Mouse (Mus musculus) lung, postnatal 0 days (tissue): ENCODE measurements around the gene Cdkal1. TPM values are rescaled to one million over a fixed set of nuclear protein-coding genes. Genes with fewer than 3 reads are reported as not detected.

ENCODE experiments used
- ATAC-seq: fragments of 200-750 bp; cut with Nextera tagmentation; 2 replicates; pipeline ENCODE4 v1.8.0; 2017; ENCODE audit warnings: moderate library complexity
- DNase-seq: peaks from one replicate; pipeline ENCODE4 v3.0.0-alpha.2; 2016; ENCODE audit warnings: low spot score
- H3K27ac ChIP-seq: fragments of 300-500 bp; sonication (generic); 2 replicates; pipeline ENCODE4 v1.5.1; 2014; ENCODE audit warnings: antibody characterized with exemption, mild to moderate bottlenecking, low read length, mixed read lengths
- H3K27me3 ChIP-seq: fragments of 300-500 bp; sonication (generic); replicated peaks from 2 replicates; pipeline ENCODE4 v1.6.1; 2014; ENCODE audit warnings: low read length, mixed read lengths; ENCODE audit not compliant: insufficient read depth
- H3K36me3 ChIP-seq: fragments of 300-500 bp; sonication (generic); 2 replicates; pipeline ENCODE4 v1.6.1; 2014; ENCODE audit warnings: low read length, mixed read lengths; ENCODE audit not compliant: insufficient read depth
- H3K4me1 ChIP-seq: fragments of 300-500 bp; sonication (generic); 2 replicates; pipeline ENCODE4 v1.6.1; 2014; ENCODE audit warnings: antibody characterized with exemption, low read depth, low read length, mixed read lengths; ENCODE audit not compliant: insufficient read depth
- H3K4me2 ChIP-seq: fragments of 300-500 bp; sonication (generic); replicated peaks from 2 replicates; pipeline ENCODE4 v1.6.1; 2014; ENCODE audit warnings: low read depth, mild to moderate bottlenecking, low read length, moderate library complexity, mixed read lengths
- H3K4me3 ChIP-seq: fragments of 300-500 bp; sonication (generic); 2 replicates; pipeline ENCODE4 v1.5.1; 2014; ENCODE audit warnings: low read depth, low read length
- H3K9ac ChIP-seq: fragments of 300-500 bp; sonication (generic); replicated peaks from 2 replicates; pipeline ENCODE4 v1.6.1; 2014; ENCODE audit warnings: low read depth, mild to moderate bottlenecking
- H3K9me3 ChIP-seq: fragments of 300-500 bp; sonication (generic); 2 replicates; pipeline ENCODE4 v1.6.1; 2016; ENCODE audit warnings: low read length, mixed read lengths
- CTCF ChIP-seq: IDR thresholded peaks from 2 replicates; pipeline ENCODE4 v1.5.1; 2016; ENCODE audit warnings: antibody characterized with exemption, mild to moderate bottlenecking
- EP300 ChIP-seq: IDR thresholded peaks from 2 replicates; pipeline ENCODE4 v1.6.1; 2016; ENCODE audit warnings: antibody characterized with exemption, mild to moderate bottlenecking, control low read depth
- WGBS: fragments of 180-500 bp; shearing (Covaris S2); extraction: QIAGEN DNeasy Blood & Tissue Kit; methylation state at CpG from one replicate; pipeline ENCODE4 v1.1.7; 2014; 5-methylcytosine and 5-hydroxymethylcytosine counted together
- polyA plus RNA-seq: library from polyadenylated mRNA; unstranded; fragments of >200 nt; fragmentation: Nextera tagmentation; extraction: Ambion mirVana; gene quantifications from 2 replicates; pipeline ENCODE4 v1.2.1, GENCODE M21; 2015

Cdkal1 gene
- polyA plus RNA-seq, 1 experiment from 2014 or later, result 14.7 TPM

DNA sequence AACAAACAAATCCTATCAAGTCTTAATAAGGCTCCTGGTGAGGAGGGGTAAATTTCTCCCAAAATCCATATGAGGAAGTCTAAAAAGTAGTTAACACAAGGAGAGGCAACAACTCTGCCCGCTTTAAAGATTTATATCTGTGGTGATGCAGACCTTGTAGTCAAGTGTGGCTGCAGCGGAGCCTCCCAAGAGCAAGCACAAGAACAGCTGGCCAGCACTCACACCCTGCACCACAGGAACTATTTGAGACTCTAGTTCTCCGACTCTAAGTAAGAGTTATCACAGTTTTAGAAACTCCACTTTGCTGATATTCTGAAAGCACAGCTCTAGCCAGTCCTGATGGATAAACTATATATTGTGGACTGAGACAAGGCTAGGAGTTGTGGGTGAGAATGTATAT lies 68.5 kb downstream of the Cdkal1 start:
- no peaks in the 10 kb centered on the region for H3K9me3 ChIP-seq
- H3K9ac ChIP-seq, result no peak overlapping the region
- ATAC-seq, result no peak
- H3K4me2 ChIP-seq, result no peak overlapping the region
- DNase-seq, result no peak
- no peaks in the 10 kb centered on the region for H3K4me1 ChIP-seq
- TF ChIP-seq EP300 (no peak), CTCF (no peak)
- no peak overlapping the region for H3K27ac ChIP-seq
- H3K36me3 ChIP-seq, result no peaks in the 10 kb centered on the region
- WGBS, result 53% methylated on average over 3 of the region's 3 CpGs
- no peak overlapping the region for H3K4me3 ChIP-seq
- no peaks in the 10 kb centered on the region for H3K27me3 ChIP-seq

DNA sequence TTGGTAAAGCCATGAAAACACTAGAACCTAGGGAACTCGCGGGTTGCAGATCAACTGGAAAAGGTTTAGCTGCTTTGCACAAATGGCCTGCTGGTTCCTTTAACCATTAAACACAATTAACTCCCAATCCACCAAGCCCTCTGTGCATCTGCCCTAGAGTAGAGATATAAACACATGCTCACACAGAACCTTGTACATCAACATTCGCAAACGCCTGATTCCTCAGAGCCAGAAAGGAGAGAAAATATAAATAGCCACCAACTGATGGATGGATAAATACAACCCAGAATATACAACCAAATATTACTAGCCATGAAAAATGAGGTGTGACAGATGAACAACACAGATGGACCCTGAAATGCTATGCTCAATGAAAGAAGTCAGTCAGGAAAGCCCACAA lies 70.6 kb downstream of the Cdkal1 start:
- 59% methylated on average over 4 of the region's 4 CpGs for WGBS
- no peaks in the 10 kb centered on the region for H3K27me3 ChIP-seq
- peaks cover 5% of the 10 kb centered on the region; the same call in 1 of the 2 replicates for H3K4me1 ChIP-seq
- no peak overlapping the region for H3K27ac ChIP-seq
- H3K9me3 ChIP-seq, result no peaks in the 10 kb centered on the region
- no peak overlapping the region for H3K4me2 ChIP-seq
- ATAC-seq (no peak), DNase-seq (no peak)
- H3K36me3 ChIP-seq, result no peaks in the 10 kb centered on the region
- H3K4me3 ChIP-seq, result no peak overlapping the region
- no peak for TF ChIP-seq EP300
- no peak for TF ChIP-seq CTCF
- no peak overlapping the region for H3K9ac ChIP-seq

- ATAC-seq, result peak; percentile 57
- no peak overlapping the region for H3K9ac ChIP-seq
Observed at GRCm38 (mm10) chr13:29781332-29781731, 74.1 kb downstream of the Cdkal1 start.

GRCm38 (mm10) chr13:29780713-29781112 lies 74.8 kb downstream of the Cdkal1 start:
- H3K27ac ChIP-seq, result 0 out of 2 replicates have a peak overlapping the region, but pooled peaks have one; percentile 39
- DNase-seq, result peak; percentile 75
- no peaks in the 10 kb centered on the region for H3K36me3 ChIP-seq

More at GRCm38 (mm10) chr13:29781332-29781731, 74.1 kb downstream of the Cdkal1 start:
- 0 out of 2 replicates have a peak overlapping the region, but pooled peaks have one; percentile 39 for H3K27ac ChIP-seq
- H3K9me3 ChIP-seq, result no peaks in the 10 kb centered on the region
- WGBS, result 57% methylated on average over 4 of the region's 4 CpGs
- no peaks in the 10 kb centered on the region for H3K27me3 ChIP-seq
- no peak overlapping the region for H3K4me2 ChIP-seq
- H3K36me3 ChIP-seq, result no peaks in the 10 kb centered on the region
- no peak overlapping the region for H3K4me3 ChIP-seq
- H3K4me1 ChIP-seq, result peaks cover 5% of the 10 kb centered on the region; the same call in 1 of the 2 replicates
- DNase-seq, result peak; percentile 25
- TF ChIP-seq EP300 (no peak), CTCF (no peak)

DNA sequence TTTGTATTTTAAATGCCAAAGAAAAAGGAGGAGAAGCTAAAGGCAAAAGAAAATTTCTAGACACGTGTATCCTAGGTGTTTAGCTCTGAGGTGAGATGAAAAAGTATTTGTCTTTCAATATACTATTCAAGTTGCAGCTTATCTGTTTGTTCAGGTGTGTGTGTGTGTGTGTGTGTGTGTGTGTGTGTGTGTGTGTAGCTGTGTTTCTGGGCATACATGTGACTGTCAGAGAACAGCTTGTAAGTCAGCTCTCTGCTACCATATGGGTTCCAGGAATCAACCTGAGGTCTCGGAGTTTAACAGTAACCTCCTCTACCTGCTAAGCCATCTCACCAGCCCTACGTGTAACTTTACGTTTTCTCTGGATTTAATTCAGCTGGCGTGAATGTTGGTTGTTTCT lies 76.0 kb downstream of the Cdkal1 start:
- Histone ChIP-seq H3K27me3 (no peaks in the 10 kb centered on the region), H3K9me3 (no peaks in the 10 kb centered on the region), H3K4me3 (no peak overlapping the region), H3K4me1 (peaks cover 5% of the 10 kb centered on the region; the same call in 1 of the 2 replicates), H3K9ac (no peak overlapping the region), H3K36me3 (no peaks in the 10 kb centered on the region), H3K4me2 (no peak overlapping the region), H3K27ac (no peak overlapping the region)
- ATAC-seq, result no peak
- no peak for DNase-seq
- WGBS, result 79% methylated on average over 5 of the region's 5 CpGs
- TF ChIP-seq EP300 (no peak), CTCF (no peak)

More at GRCm38 (mm10) chr13:29780713-29781112, 74.8 kb downstream of the Cdkal1 start:
- Histone ChIP-seq H3K9me3 (no peaks in the 10 kb centered on the region), H3K4me2 (no peak overlapping the region), H3K9ac (no peak overlapping the region), H3K4me1 (peaks cover 5% of the 10 kb centered on the region; the same call in 1 of the 2 replicates), H3K4me3 (no peak overlapping the region), H3K27me3 (no peaks in the 10 kb centered on the region)
- WGBS, result 20% methylated on average over 6 of the region's 6 CpGs
- peak; percentile 86 for ATAC-seq
- TF ChIP-seq EP300 (no peak), CTCF (no peak)

DNA sequence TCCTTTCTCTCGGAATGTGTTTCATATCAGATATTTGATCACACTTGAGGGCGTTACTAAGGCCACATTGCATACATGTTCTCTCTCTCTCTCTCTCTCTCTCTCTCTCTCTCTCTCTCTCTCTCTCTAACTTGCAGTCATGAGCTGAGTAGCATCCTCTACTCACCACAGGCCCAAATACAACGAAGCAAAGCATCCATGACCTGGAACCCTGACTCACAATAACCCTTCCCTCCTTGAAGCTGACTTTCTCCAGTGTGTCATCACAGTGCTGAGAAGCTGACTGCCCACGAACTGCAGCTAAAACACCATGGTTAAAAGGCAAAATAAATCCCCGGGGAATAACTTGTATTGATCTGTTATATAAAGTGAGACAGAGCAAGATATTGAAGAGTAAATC lies 76.4 kb downstream of the Cdkal1 start:
- Histone ChIP-seq H3K27me3 (no peaks in the 10 kb centered on the region), H3K9me3 (no peaks in the 10 kb centered on the region), H3K4me1 (peaks cover 5% of the 10 kb centered on the region; the same call in 1 of the 2 replicates), H3K4me2 (no peak overlapping the region), H3K36me3 (no peaks in the 10 kb centered on the region), H3K9ac (no peak overlapping the region), H3K4me3 (no peak overlapping the region), H3K27ac (no peak overlapping the region)
- WGBS, result 75% methylated on average over 5 of the region's 5 CpGs
- no peak for TF ChIP-seq EP300
- DNase-seq, result no peak
- ATAC-seq, result no peak

DNA sequence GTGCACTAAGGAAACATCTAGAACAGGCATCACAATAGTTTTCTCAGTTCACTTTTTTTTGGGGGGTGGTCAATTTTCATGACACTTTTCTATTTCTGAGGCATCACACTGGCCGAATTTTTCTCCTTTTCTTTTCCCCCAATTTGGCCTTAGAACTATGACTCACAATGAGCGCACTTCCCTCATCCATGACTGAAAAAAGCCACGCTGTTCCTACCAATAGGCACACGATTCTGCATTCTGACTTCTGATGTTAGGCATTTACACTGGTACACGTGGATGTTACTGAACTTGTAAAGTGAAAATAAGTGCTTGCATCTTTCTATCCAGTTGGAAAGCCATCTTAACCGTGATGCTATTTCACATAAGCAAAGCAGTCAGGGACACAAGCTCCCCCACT lies 77.3 kb downstream of the Cdkal1 start:
- Histone ChIP-seq H3K9me3 (no peaks in the 10 kb centered on the region), H3K4me3 (no peak overlapping the region), H3K36me3 (no peaks in the 10 kb centered on the region), H3K4me1 (peaks cover 9% of the 10 kb centered on the region; the same call in 1 of the 2 replicates), H3K27me3 (no peaks in the 10 kb centered on the region), H3K4me2 (no peak overlapping the region), H3K9ac (no peak overlapping the region), H3K27ac (no peak overlapping the region)
- ATAC-seq (no peak), DNase-seq (no peak)
- TF ChIP-seq EP300, result no peak
- 84% methylated on average over 6 of the region's 6 CpGs for WGBS
